Comparison of ENCODE assay signal across 28 mouse cellular contexts in genomic region chr2:155071027-155071426, GRCm38 (mm10). TPM values are rescaled to one million over a fixed set of nuclear protein-coding genes. Genes with fewer than 3 reads are reported as not detected.
A peak's percentile ranks its signal among the peaks of the same experiment; 100 is the strongest.
DNase-seq lines count a peak whose midpoint lies in the region; ATAC-seq and TF ChIP-seq lines count a peak whose summit lies in the region.
"Had no signal": no experiment of that assay in that cellular context is flagged by ENCODE, and none has a peak within 500 bp of the region (broad histone marks: within the 10 kb centered on the region; RNA-seq: fewer than 3 reads in every experiment).

No protein-coding gene starts in this region.

- no peak for ATAC-seq in liver, postnatal 0 days
- 0 out of 2 replicates have a peak, but pooled peaks have one; percentile 18 for ATAC-seq in granulocyte monocyte progenitor cell, adult 5-6 weeks (replicated peaks; ENCODE audit: poor library complexity, severe bottlenecking)
- ATAC-seq: forebrain, embryonic 14.5 days; hindbrain, postnatal 0 days; intestine, embryonic 16.5 days; midbrain, embryonic 13.5 days; Patski had no signal

- 68% methylated on average over 9 of the region's 9 CpGs for WGBS in liver, postnatal 0 days (ENCODE audit: insufficient replicate concordance)

- peak overlapping the region; percentile 97 for H3K4me2 ChIP-seq in liver, postnatal 0 days (ENCODE audit: low read depth, low read length)
- H3K4me2 ChIP-seq: embryonic facial prominence, embryonic 12.5 days; heart, embryonic 12.5 days; limb, embryonic 12.5 days; midbrain, embryonic 13.5 days had no signal

- no peak for TF ChIP-seq CTCF in liver, postnatal 0 days (IDR thresholded peaks at IDR 0.05; ENCODE audit: low read depth)
- no peak for TF ChIP-seq CTCF in E14TG2a.4 (conservative IDR thresholded peaks at IDR 0.05; ENCODE audit: low read length)

- TF ChIP-seq EP300 in liver, postnatal 0 days (IDR thresholded peaks at IDR 0.05; ENCODE audit: low read depth): no peak

- no peaks in the 10 kb centered on the region for H3K9me3 ChIP-seq in liver, postnatal 0 days (ENCODE audit: low read length)
- H3K9me3 ChIP-seq in E14TG2a.4 (ENCODE audit: low read length): no peaks in the 10 kb centered on the region
- H3K9me3 ChIP-seq: embryonic facial prominence, embryonic 12.5 days; heart, embryonic 12.5 days; limb, embryonic 12.5 days; midbrain, embryonic 13.5 days had no signal

- DNase-seq in liver, postnatal 0 days: no peak
- no peak for DNase-seq in liver
- peak; percentile 37 for DNase-seq in R1 (ENCODE audit: low read depth, low spot score)
- no peak for DNase-seq in ovary, postnatal 10 days (ENCODE audit: low spot score)
- no peak for DNase-seq in kidney, postnatal 25 days
- DNase-seq: adrenal gland, adult 8-10 months; cerebellum, adult 9-11 months; gastrocnemius, adult 2 months; heart, adult 11 months; heart, postnatal 10 days; kidney, adult 9 months; kidney, postnatal 36 days; right cerebral cortex, postnatal 25 days; thymus, postnatal 14 days had no signal

- H3K4me3 ChIP-seq in liver, postnatal 0 days (ENCODE audit: low read depth, low read length): peak overlapping the region; percentile 93
- peak overlapping the region; percentile 26; the same call in 1 of the 2 replicates for H3K4me3 ChIP-seq in E14TG2a.4 (replicated peaks; ENCODE audit: low read length)
- H3K4me3 ChIP-seq: embryonic facial prominence, embryonic 12.5 days; gastrocnemius, adult 2 months; heart, embryonic 12.5 days; limb, embryonic 12.5 days; midbrain, embryonic 13.5 days had no signal

- no peaks in the 10 kb centered on the region for H3K27me3 ChIP-seq in liver, postnatal 0 days (ENCODE audit: insufficient read depth, low read length)
- H3K27me3 ChIP-seq in E14TG2a.4 (ENCODE audit: insufficient read depth, low read length): no peaks in the 10 kb centered on the region
- H3K27me3 ChIP-seq: embryonic facial prominence, embryonic 12.5 days; heart, embryonic 12.5 days; limb, embryonic 12.5 days; midbrain, embryonic 13.5 days; Patski had no signal

- peaks cover 26% of the 10 kb centered on the region for H3K4me1 ChIP-seq in liver, postnatal 0 days (ENCODE audit: insufficient read depth)
- H3K4me1 ChIP-seq in E14TG2a.4 (replicated peaks; ENCODE audit: low read depth, low read length): peaks cover 62% of the 10 kb centered on the region

- peak overlapping the region; percentile 99 for H3K27ac ChIP-seq in liver, postnatal 0 days (ENCODE audit: low read depth)
- H3K27ac ChIP-seq: embryonic facial prominence, embryonic 12.5 days; gastrocnemius, adult 2 months; hindbrain, postnatal 0 days; limb, embryonic 12.5 days; liver, embryonic 14.5 days; macrophage; midbrain, embryonic 13.5 days had no signal

- peak overlapping the region; percentile 96 for H3K9ac ChIP-seq in liver, postnatal 0 days (replicated peaks)
- H3K9ac ChIP-seq: embryonic facial prominence, embryonic 12.5 days; heart, embryonic 12.5 days; limb, embryonic 12.5 days; liver, embryonic 14.5 days; midbrain, embryonic 13.5 days had no signal

- peaks cover 25% of the 10 kb centered on the region for H3K36me3 ChIP-seq in liver, postnatal 0 days (replicated peaks; ENCODE audit: insufficient read depth, low read length)
- peaks cover 73% of the 10 kb centered on the region for H3K36me3 ChIP-seq in E14TG2a.4 (ENCODE audit: insufficient read depth, low read length)

RNA-seq across cellular contexts. Expression of gene Ahcy, which starts 3.3 kb away (rescaled TPM):
- polyA plus RNA-seq in liver, postnatal 0 days (2015; fragmentation: Nextera tagmentation; extraction: Ambion mirVana): 224 and 247 TPM in 2 replicates
- total RNA-seq in granulocyte monocyte progenitor cell, adult 5-6 weeks (2014; fragmentation: Nextera tagmentation): 178 and 197 TPM in 2 replicates
- 114 and 116 TPM in 2 replicates for total RNA-seq in granulocyte monocyte progenitor cell, adult 5-6 weeks (2017)

RNA-seq across cellular contexts. Expression of gene Gm14226, which starts 53.0 kb away (rescaled TPM):
- polyA plus RNA-seq in liver, postnatal 0 days (2015; fragmentation: Nextera tagmentation; extraction: Ambion mirVana): 0.78 and 1.0 TPM in 2 replicates
- not detected in 2 replicates for total RNA-seq in granulocyte monocyte progenitor cell, adult 5-6 weeks (2014; fragmentation: Nextera tagmentation)
- total RNA-seq in granulocyte monocyte progenitor cell, adult 5-6 weeks (2017): not detected in 2 replicates
- total RNA-seq: gastrocnemius, adult 2 months; monocyte, adult 5-6 weeks had no signal
- polyA plus RNA-seq: C2C12; forebrain, embryonic 14.5 days; macrophage had no signal
